Comparison of ENCODE assay signal across 13 mouse cellular contexts in genomic region chr7:35992511-35992910, GRCm38 (mm10).
DNase-seq lines count a peak whose midpoint lies in the region; ATAC-seq lines count a peak whose summit lies in the region.
"Had no signal": no experiment of that assay in that cellular context is flagged by ENCODE, and none has a peak within 500 bp of the region (broad histone marks: within the 10 kb centered on the region; RNA-seq: fewer than 3 reads in every experiment).

No protein-coding gene starts in this region.

- peaks cover 47% of the 10 kb centered on the region for H3K4me1 ChIP-seq in limb, embryonic 10.5 days
- H3K4me1 ChIP-seq: midbrain, embryonic 10.5 days had no signal

- 30% methylated on average over 8 of the region's 8 CpGs for WGBS in limb, embryonic 10.5 days

- H3K27ac ChIP-seq in limb, embryonic 10.5 days, result peak overlapping the region; percentile 54
- H3K27ac ChIP-seq: hindbrain, embryonic 10.5 days; layer of hippocampus, adult 2 months; midbrain, embryonic 10.5 days had no signal

- H3K9me3 ChIP-seq in limb, embryonic 10.5 days (replicated peaks), result no peaks in the 10 kb centered on the region
- H3K9me3 ChIP-seq: hindbrain, embryonic 10.5 days; midbrain, embryonic 10.5 days had no signal

- peak; percentile 72 for ATAC-seq in megakaryocyte progenitor cell, adult 5-6 weeks (replicated peaks; ENCODE audit: poor library complexity)

- intact Hi-C loops in left cerebral cortex, postnatal 10 days (cut with DNase I), result no loop called here

- H3K36me3 ChIP-seq in limb, embryonic 10.5 days, result no peaks in the 10 kb centered on the region
- H3K36me3 ChIP-seq: hindbrain, embryonic 10.5 days; midbrain, embryonic 10.5 days had no signal

- no peaks in the 10 kb centered on the region for H3K27me3 ChIP-seq in limb, embryonic 10.5 days (ENCODE audit: low read depth, poor library complexity, severe bottlenecking)

- DNase-seq in embryo, embryonic 11 days, result peak; percentile 39
- no peak for DNase-seq in embryo, embryonic 10.5 days (ENCODE audit: low spot score)
- peak; percentile 23 for DNase-seq in testis, postnatal 10 days (ENCODE audit: low spot score)
- DNase-seq in testis, postnatal 14 days (ENCODE audit: low spot score), result no peak
- DNase-seq in limb, embryonic 10.5 days (ENCODE audit: low spot score), result peak; percentile 71
- DNase-seq in layer of hippocampus, adult 8-10 months (ENCODE audit: low spot score in 2 of 2), result no peak
- DNase-seq in left cerebral cortex, postnatal 10 days (ENCODE audit: extremely low spot score in 1 of 2, low spot score in 2 of 2), result no peak
- DNase-seq: adrenal gland, postnatal 14 days; kidney, adult 11 months had no signal

- no peak overlapping the region for H3K4me3 ChIP-seq in limb, embryonic 10.5 days
- H3K4me3 ChIP-seq: hindbrain, embryonic 10.5 days; layer of hippocampus, adult 2 months; midbrain, embryonic 10.5 days had no signal

Comparison
In these comparisons a context has a peak if more than half of its experiments do, and no peak if none do; other contexts are left out.
1. DNase-seq: peak in embryo, embryonic 11 days (single experiment), testis, postnatal 10 days (single experiment) and limb, embryonic 10.5 days (single experiment); none in embryo, embryonic 10.5 days (single experiment), testis, postnatal 14 days (single experiment), layer of hippocampus, adult 8-10 months (0 of 2) and left cerebral cortex, postnatal 10 days (0 of 2).